Mouse (Mus musculus) forebrain, embryonic 12.5 days (tissue): ENCODE measurements around the gene Slc39a11. TPM values are rescaled to one million over a fixed set of nuclear protein-coding genes. Genes with fewer than 3 reads are reported as not detected.
A peak's percentile ranks its signal among the peaks of the same experiment; 100 is the strongest.

Experiments
- ATAC-seq: fragments of 200-750 bp; cut with Nextera tagmentation; 2 replicates; pipeline ENCODE4 v1.8.0; 2017; ENCODE audit warnings: moderate TSS enrichment; ENCODE audit not compliant: low FRiP score
- H3K27ac ChIP-seq: fragments of 300-500 bp; sonication (generic); 2 replicates; pipeline ENCODE4 v1.5.1; 2016; ENCODE audit warnings: mild to moderate bottlenecking
- H3K27me3 ChIP-seq: fragments of 300-500 bp; sonication (generic); 2 replicates; pipeline ENCODE4 v1.6.1; 2016; ENCODE audit warnings: mild to moderate bottlenecking
- H3K36me3 ChIP-seq: fragments of 300-500 bp; sonication (generic); replicated peaks from 2 replicates; pipeline ENCODE4 v1.6.1; 2016; ENCODE audit warnings: mild to moderate bottlenecking
- H3K4me1 ChIP-seq: fragments of 300-500 bp; sonication (generic); 2 replicates; pipeline ENCODE4 v1.6.1; 2016
- H3K4me2 ChIP-seq: fragments of 300-500 bp; sonication (generic); 2 replicates; pipeline ENCODE4 v1.6.1; 2016; ENCODE audit warnings: mild to moderate bottlenecking, moderate library complexity
- H3K4me3 ChIP-seq: fragments of 300-500 bp; sonication (generic); replicated peaks from 2 replicates; pipeline ENCODE4 v1.5.1; 2016; ENCODE audit warnings: mild to moderate bottlenecking
- H3K9ac ChIP-seq: fragments of 300-500 bp; sonication (generic); 2 replicates; pipeline ENCODE4 v1.6.1; 2016; ENCODE audit warnings: mild to moderate bottlenecking
- H3K9me3 ChIP-seq: fragments of 300-500 bp; sonication (generic); 2 replicates; pipeline ENCODE4 v1.6.1; 2016
- WGBS: fragments of 180-500 bp; shearing (Covaris S2); methylation state at CpG from one replicate; pipeline ENCODE4 v1.1.7; 2016; 5-methylcytosine and 5-hydroxymethylcytosine counted together
- polyA plus RNA-seq: library from polyadenylated mRNA; unstranded; fragments of >200 nt; fragmentation: Nextera tagmentation; extraction: Ambion mirVana; gene quantifications from 2 replicates; pipeline ENCODE4 v1.2.1, GENCODE M21; 2016

The Slc39a11 gene
- polyA plus RNA-seq, 1 experiment from 2014 or later: 25.1 TPM

- H3K27ac ChIP-seq: peak overlapping the region; percentile 91
- H3K9ac ChIP-seq: no peak overlapping the region
- H3K36me3 ChIP-seq: peaks cover 47% of the 10 kb centered on the region
- ATAC-seq: no peak; the same call in 1 of the 2 replicates
- H3K27me3 ChIP-seq: peaks cover 8% of the 10 kb centered on the region; the same call in 1 of the 2 replicates
- H3K4me1 ChIP-seq: peaks cover 29% of the 10 kb centered on the region
- H3K4me2 ChIP-seq: 0 out of 2 replicates have a peak overlapping the region, but pooled peaks have one; percentile 19
- WGBS: 75% methylated on average over 22 of the region's 22 CpGs
- no peaks in the 10 kb centered on the region for H3K9me3 ChIP-seq
- no peak overlapping the region for H3K4me3 ChIP-seq
Measured at GRCm38 (mm10) chr11:113651206-113651906, 1.5 kb upstream of the Slc39a11 start.

- 43% methylated on average over 26 of the region's 26 CpGs for WGBS
- Histone ChIP-seq H3K9me3 (no peaks in the 10 kb centered on the region), H3K36me3 (peaks cover 22% of the 10 kb centered on the region), H3K4me3 (peak within 1 kb of the TSS; percentile 80), H3K4me2 (peak within 1 kb of the TSS; percentile 73), H3K27ac (peak within 1 kb of the TSS; percentile 91), H3K4me1 (peaks cover 29% of the 10 kb centered on the region), H3K27me3 (peaks cover 8% of the 10 kb centered on the region; the same call in 1 of the 2 replicates), H3K9ac (peak within 1 kb of the TSS; percentile 89)
- no peak for ATAC-seq
Measured at GRCm38 (mm10) chr11:113648690-113649352, 1.1 kb downstream of the Slc39a11 start, which contains the start of gene Cog1. Gene Cog1 (plus strand): TSS chr11:113649169.

DNA sequence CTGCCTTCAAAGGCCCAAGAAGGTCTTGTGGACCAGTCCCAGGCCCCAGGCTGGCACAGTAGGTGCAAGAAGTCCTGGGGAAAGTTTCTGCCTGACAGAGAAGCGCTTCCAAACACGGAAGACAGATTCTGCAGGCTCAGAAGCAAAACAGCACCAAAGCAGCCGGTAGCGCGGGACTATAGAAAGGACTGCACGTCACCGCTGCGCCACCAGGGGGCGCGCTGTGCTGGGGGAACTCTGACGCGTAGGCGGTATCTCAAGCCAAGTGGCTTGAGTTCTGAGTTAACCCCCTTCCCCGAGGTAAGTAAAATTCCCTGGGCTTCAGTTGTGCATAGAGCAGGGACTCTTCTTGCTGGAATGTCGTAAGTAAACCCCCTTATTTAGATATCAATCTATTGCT, 1.7 kb downstream of the Slc39a11 start:
- peaks cover 15% of the 10 kb centered on the region for H3K36me3 ChIP-seq
- no peak overlapping the region for H3K4me3 ChIP-seq
- H3K27me3 ChIP-seq: peaks cover 12% of the 10 kb centered on the region; the same call in 1 of the 2 replicates
- peak overlapping the region; percentile 27; the same call in 1 of the 2 replicates for H3K9ac ChIP-seq
- peaks cover 29% of the 10 kb centered on the region for H3K4me1 ChIP-seq
- WGBS: 4% methylated on average over 15 of the region's 15 CpGs
- no peaks in the 10 kb centered on the region for H3K9me3 ChIP-seq
- no peak overlapping the region for H3K27ac ChIP-seq
- H3K4me2 ChIP-seq: peak overlapping the region; percentile 36; the same call in 1 of the 2 replicates
- no peak for ATAC-seq

DNA sequence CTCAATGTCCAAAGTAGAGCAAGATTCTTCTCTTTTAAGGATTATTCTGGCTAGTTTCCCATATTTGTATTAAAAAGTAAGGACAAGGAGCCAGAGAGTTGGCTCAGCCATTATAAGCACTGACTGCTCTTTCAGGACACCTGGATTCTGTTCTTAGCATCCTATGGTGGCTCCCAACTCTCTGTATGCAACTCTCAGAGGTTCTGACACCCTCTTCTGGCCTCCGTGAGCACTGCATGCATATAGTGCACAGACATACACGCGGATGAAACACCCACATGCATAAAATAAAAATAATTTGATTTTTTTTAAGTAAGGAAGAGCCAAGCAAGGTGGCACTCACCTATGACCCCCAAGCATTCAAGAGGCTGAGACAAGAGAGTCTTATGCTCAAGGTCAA, 4.7 kb downstream of the Slc39a11 start:
- no peak overlapping the region for H3K9ac ChIP-seq
- WGBS: 90% methylated on average over 3 of the region's 3 CpGs
- no peak for ATAC-seq
- H3K27ac ChIP-seq: no peak overlapping the region
- peaks cover 11% of the 10 kb centered on the region for H3K4me1 ChIP-seq
- H3K4me2 ChIP-seq: no peak overlapping the region
- no peaks in the 10 kb centered on the region for H3K9me3 ChIP-seq
- no peaks in the 10 kb centered on the region for H3K36me3 ChIP-seq
- H3K27me3 ChIP-seq: peaks cover 12% of the 10 kb centered on the region; the same call in 1 of the 2 replicates
- no peak overlapping the region for H3K4me3 ChIP-seq

GRCm38 (mm10) chr11:113638680-113639079, 11.2 kb downstream of the Slc39a11 start:
- H3K27ac ChIP-seq: no peak overlapping the region
- ATAC-seq: no peak
- WGBS: 90% methylated on average over 12 of the region's 12 CpGs
- no peak overlapping the region for H3K4me2 ChIP-seq
- no peak overlapping the region for H3K4me3 ChIP-seq
- H3K4me1 ChIP-seq: no peaks in the 10 kb centered on the region
- no peaks in the 10 kb centered on the region for H3K9me3 ChIP-seq
- 0 out of 2 replicates have a peak, but pooled peaks cover 4% of the 10 kb centered on the region for H3K27me3 ChIP-seq
- H3K9ac ChIP-seq: no peak overlapping the region
- no peaks in the 10 kb centered on the region for H3K36me3 ChIP-seq

- Histone ChIP-seq H3K9ac (no peak overlapping the region), H3K4me1 (no peaks in the 10 kb centered on the region), H3K27me3 (0 out of 2 replicates have a peak, but pooled peaks cover 2% of the 10 kb centered on the region), H3K36me3 (no peaks in the 10 kb centered on the region), H3K4me3 (no peak overlapping the region), H3K4me2 (no peak overlapping the region), H3K27ac (no peak overlapping the region), H3K9me3 (no peaks in the 10 kb centered on the region)
- WGBS: 75% methylated on average over 10 of the region's 10 CpGs
- no peak for ATAC-seq
Measured at GRCm38 (mm10) chr11:113634699-113635121, 15.2 kb downstream of the Slc39a11 start.

- H3K27me3 ChIP-seq: 0 out of 2 replicates have a peak, but pooled peaks cover 3% of the 10 kb centered on the region
- H3K27ac ChIP-seq: no peak overlapping the region
- H3K9ac ChIP-seq: no peak overlapping the region
- H3K4me1 ChIP-seq: no peaks in the 10 kb centered on the region
- WGBS: 88% methylated on average over 5 of the region's 5 CpGs
- no peaks in the 10 kb centered on the region for H3K36me3 ChIP-seq
- no peak for ATAC-seq
- H3K4me3 ChIP-seq: no peak overlapping the region
- H3K4me2 ChIP-seq: no peak overlapping the region
- no peaks in the 10 kb centered on the region for H3K9me3 ChIP-seq
Measured at GRCm38 (mm10) chr11:113633398-113633797, 16.5 kb downstream of the Slc39a11 start.

GRCm38 (mm10) chr11:113632303-113632702, 17.6 kb downstream of the Slc39a11 start:
- 85% methylated on average over 7 of the region's 7 CpGs for WGBS
- no peak overlapping the region for H3K4me3 ChIP-seq
- no peak for ATAC-seq

DNA sequence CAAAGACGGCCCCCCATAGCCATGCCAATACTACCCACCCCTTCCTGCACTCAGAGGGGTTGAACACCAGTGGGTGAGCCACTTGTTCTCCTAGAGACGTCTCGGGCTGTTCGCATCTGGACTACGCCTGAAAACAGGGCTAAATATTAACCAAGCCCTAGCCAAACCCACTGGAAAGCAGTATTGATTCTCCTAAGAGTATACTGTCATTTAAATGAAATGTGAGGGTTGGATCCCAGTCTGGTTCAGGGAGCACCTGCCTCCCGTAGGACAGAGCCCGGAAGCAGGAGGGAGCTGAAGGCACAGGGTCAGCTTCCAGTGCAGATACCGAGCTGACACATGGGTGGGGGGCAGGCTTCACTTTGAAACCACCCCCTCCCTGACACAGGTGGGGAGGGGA, 18.0 kb downstream of the Slc39a11 start:
- Histone ChIP-seq H3K4me3 (no peak overlapping the region), H3K36me3 (no peaks in the 10 kb centered on the region), H3K4me1 (no peaks in the 10 kb centered on the region), H3K9me3 (no peaks in the 10 kb centered on the region), H3K27ac (no peak overlapping the region), H3K4me2 (no peak overlapping the region), H3K9ac (no peak overlapping the region), H3K27me3 (0 out of 2 replicates have a peak, but pooled peaks cover 3% of the 10 kb centered on the region)
- no peak for ATAC-seq
- 86% methylated on average over 8 of the region's 8 CpGs for WGBS

More at GRCm38 (mm10) chr11:113632303-113632702, 17.6 kb downstream of the Slc39a11 start:
- no peaks in the 10 kb centered on the region for H3K9me3 ChIP-seq
- no peaks in the 10 kb centered on the region for H3K4me1 ChIP-seq
- no peak overlapping the region for H3K4me2 ChIP-seq
- H3K27me3 ChIP-seq: 0 out of 2 replicates have a peak, but pooled peaks cover 3% of the 10 kb centered on the region
- no peak overlapping the region for H3K9ac ChIP-seq
- no peak overlapping the region for H3K27ac ChIP-seq
- H3K36me3 ChIP-seq: no peaks in the 10 kb centered on the region

- no peak overlapping the region for H3K9ac ChIP-seq
- H3K4me2 ChIP-seq: no peak overlapping the region
- H3K4me1 ChIP-seq: no peaks in the 10 kb centered on the region
- 84% methylated on average over 8 of the region's 8 CpGs for WGBS
- no peak overlapping the region for H3K27ac ChIP-seq
- ATAC-seq: no peak
- H3K27me3 ChIP-seq: 0 out of 2 replicates have a peak, but pooled peaks cover 3% of the 10 kb centered on the region
- no peaks in the 10 kb centered on the region for H3K36me3 ChIP-seq
- no peaks in the 10 kb centered on the region for H3K9me3 ChIP-seq
- H3K4me3 ChIP-seq: no peak overlapping the region
Measured at GRCm38 (mm10) chr11:113631302-113631701, 18.6 kb downstream of the Slc39a11 start.

DNA sequence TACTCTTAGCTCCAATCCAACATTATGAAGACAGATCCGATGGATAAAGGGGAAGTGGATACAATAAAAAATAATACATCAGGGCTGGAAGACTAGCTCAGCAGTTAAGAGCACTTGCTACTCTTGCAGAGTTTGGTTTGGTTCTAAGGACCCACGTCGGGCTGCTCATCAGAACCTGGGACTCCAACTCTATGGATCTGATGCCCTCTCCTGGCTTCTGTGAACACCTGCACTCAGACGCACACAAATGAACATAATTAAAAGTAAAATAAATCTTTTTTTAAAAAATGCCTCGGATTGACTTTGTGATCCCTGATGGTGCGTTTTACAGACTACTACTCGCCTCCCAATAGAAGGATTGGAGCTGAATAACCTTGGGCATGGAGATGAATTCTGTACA, 19.2 kb downstream of the Slc39a11 start:
- H3K4me1 ChIP-seq: no peaks in the 10 kb centered on the region
- no peak overlapping the region for H3K9ac ChIP-seq
- no peak overlapping the region for H3K27ac ChIP-seq
- no peak for ATAC-seq
- no peaks in the 10 kb centered on the region for H3K9me3 ChIP-seq
- 59% methylated on average over 7 of the region's 7 CpGs for WGBS
- H3K27me3 ChIP-seq: 0 out of 2 replicates have a peak, but pooled peaks cover 3% of the 10 kb centered on the region
- no peak overlapping the region for H3K4me3 ChIP-seq
- H3K4me2 ChIP-seq: no peak overlapping the region
- H3K36me3 ChIP-seq: no peaks in the 10 kb centered on the region

DNA sequence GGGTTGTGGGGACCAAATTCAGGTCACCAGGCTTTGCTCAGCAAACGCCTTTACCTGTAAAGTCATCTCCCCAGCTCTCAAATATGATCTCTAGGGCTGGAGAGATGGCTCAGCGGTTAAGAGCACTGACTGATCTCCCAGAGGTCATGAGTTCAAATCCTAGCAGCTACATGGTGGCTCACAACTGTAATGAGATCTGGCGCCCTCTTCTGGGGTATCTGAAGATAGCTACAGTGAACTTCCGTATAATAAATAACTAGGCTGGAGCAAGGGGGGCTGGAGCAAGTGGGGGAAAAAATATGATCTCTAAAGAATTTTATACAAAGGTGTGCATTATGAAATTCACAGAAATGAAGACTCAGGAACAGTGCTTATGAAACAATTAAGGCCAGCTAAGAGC, 22.1 kb downstream of the Slc39a11 start:
- 0 out of 2 replicates have a peak, but pooled peaks cover 3% of the 10 kb centered on the region for H3K27me3 ChIP-seq
- no peaks in the 10 kb centered on the region for H3K4me1 ChIP-seq
- H3K27ac ChIP-seq: no peak overlapping the region
- no peak for ATAC-seq
- WGBS: 59% methylated on average over 4 of the region's 4 CpGs
- no peak overlapping the region for H3K4me2 ChIP-seq
- H3K36me3 ChIP-seq: peaks cover 8% of the 10 kb centered on the region; the same call in 1 of the 2 replicates
- no peaks in the 10 kb centered on the region for H3K9me3 ChIP-seq
- no peak overlapping the region for H3K9ac ChIP-seq
- no peak overlapping the region for H3K4me3 ChIP-seq
